Mouse (Mus musculus) cerebellum, postnatal 25 days (tissue): ENCODE measurements at regions not wholly inside any gene's neighbourhood (a gene's known extent, or its start where the extent isn't known, plus 50 kb on each side); places are given as distances from the start of the nearest gene placed in this dataset.

Experiments used
- DNase-seq, 2 experiments: peaks; one replicate each; pipeline ENCODE4 v3.0.0; 2021; ENCODE audit warnings: mixed read lengths in 2 of 2

GRCm38 (mm10) chr1:110400051-110400450 is 417.8 kb downstream of the Cdh7 start:
- DNase-seq = peak; percentile 53 to 74

GRCm38 (mm10) chr1:110447742-110448312 is 465.6 kb downstream of the Cdh7 start:
- DNase-seq = no peak

GRCm38 (mm10) chr1:110483476-110483875 is 493.9 kb downstream of the Cdh19 start:
- no peak for DNase-seq

GRCm38 (mm10) chr1:110489372-110489771 is 488.0 kb downstream of the Cdh19 start:
- no peak for DNase-seq
